Mouse (Mus musculus) cerebellum, adult 2 months (tissue): Measurements from ENCODE around the gene Larp1. TPM values are rescaled to one million over a fixed set of nuclear protein-coding genes. Genes with fewer than 3 reads are reported as not detected.

Experiments used
- DNase-seq, 2 experiments: peaks; one replicate each; pipeline ENCODE4 v3.0.0; 2021
- H3K27ac ChIP-seq: fragments of 200-500 bp; 2 replicates; pipeline ENCODE4 v1.5.1; 2012; ENCODE audit warnings: low read length, control low read depth, inconsistent platforms; ENCODE audit not compliant: insufficient read depth
- H3K27me3 ChIP-seq: fragments of 200-500 bp; 2 replicates; pipeline ENCODE4 v1.6.1; 2012; ENCODE audit warnings: inconsistent platforms, mild to moderate bottlenecking, low read length, moderate library complexity; ENCODE audit not compliant: control insufficient read depth, insufficient read depth
- H3K4me1 ChIP-seq: fragments of 200-500 bp; 2 replicates; pipeline ENCODE4 v1.6.1; 2011; ENCODE audit warnings: low read length; ENCODE audit not compliant: control insufficient read depth, insufficient read depth
- H3K4me3 ChIP-seq: fragments of 200-500 bp; replicated peaks from 2 replicates; pipeline ENCODE3; 2011; ENCODE audit warnings: mild to moderate bottlenecking, low read depth, low read length, control low read depth; ENCODE audit not compliant: insufficient read depth
- CTCF ChIP-seq: fragments of 200-500 bp; IDR thresholded peaks from 2 replicates; pipeline ENCODE4 v1.5.1; 2011; ENCODE audit warnings: low read depth, mild to moderate bottlenecking, control low read depth, low read length, moderate library complexity, borderline replicate concordance; ENCODE audit not compliant: insufficient read depth
- POLR2A ChIP-seq: fragments of 200-500 bp; IDR thresholded peaks from 2 replicates; pipeline ENCODE4 v1.6.1; 2011; ENCODE audit warnings: low read length, control low read depth, borderline replicate concordance; ENCODE audit not compliant: insufficient read depth
- WGBS: fragments of 180-500 bp; shearing (Covaris S2); methylation state at CpG from one replicate; pipeline ENCODE4 v1.1.7; 2018; 5-methylcytosine and 5-hydroxymethylcytosine counted together
- polyA plus RNA-seq: library from polyadenylated mRNA; depleted of rRNA; stranded (reverse); fragments of >200 nt; gene quantifications from 2 replicates; pipeline ENCODE4 v1.2.3, GENCODE M21; 2012

Larp1 gene
- polyA plus RNA-seq, 1 experiment: 54.5 TPM

- 55% methylated on average over 3 of the region's 3 CpGs for WGBS
- no peak overlapping the region for H3K27ac ChIP-seq
- TF ChIP-seq POLR2A (no peak), CTCF (no peak)
- no peaks in the 10 kb centered on the region for H3K4me1 ChIP-seq
- no peaks in the 10 kb centered on the region; the same call in 1 of the 2 replicates for H3K27me3 ChIP-seq
- H3K4me3 ChIP-seq: no peak overlapping the region
- no peak for DNase-seq
These were observed 24.6 kb upstream of the Larp1 start for GRCm38 (mm10) chr11:57984343-57984666.

DNA sequence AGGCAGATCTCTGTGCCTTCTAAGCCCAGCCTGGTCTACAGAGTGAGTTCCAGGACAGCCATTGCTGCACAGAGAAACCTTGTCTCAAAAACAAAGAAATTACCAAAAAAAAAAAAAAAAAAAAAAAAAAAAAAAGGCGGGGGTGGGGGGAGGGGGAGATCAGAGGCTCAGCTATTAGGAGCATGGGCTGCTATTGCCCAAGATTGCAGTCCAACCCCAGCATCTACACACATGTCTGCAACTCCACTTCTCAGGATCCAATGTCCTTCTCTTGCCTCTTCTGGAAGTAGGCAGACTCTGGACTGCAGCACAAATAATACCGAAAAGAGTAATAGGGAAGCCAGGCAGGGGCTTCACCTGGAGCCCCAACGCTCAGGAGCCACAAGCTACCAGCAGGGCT is 23.4 kb upstream of the Larp1 start:
- Histone ChIP-seq H3K4me3 (no peak overlapping the region), H3K27ac (no peak overlapping the region), H3K4me1 (no peaks in the 10 kb centered on the region), H3K27me3 (no peaks in the 10 kb centered on the region)
- TF ChIP-seq POLR2A: no peak
- no peak for DNase-seq
- 75% methylated on average over 3 of the region's 3 CpGs for WGBS

GRCm38 (mm10) chr11:57986053-57986452 is 22.8 kb upstream of the Larp1 start:
- H3K27me3 ChIP-seq: no peaks in the 10 kb centered on the region
- no peak overlapping the region for H3K4me3 ChIP-seq
- DNase-seq: no peak
- 90% methylated on average over 6 of the region's 6 CpGs for WGBS
- no peaks in the 10 kb centered on the region for H3K4me1 ChIP-seq
- TF ChIP-seq CTCF: no peak
- no peak for TF ChIP-seq POLR2A
- no peak overlapping the region for H3K27ac ChIP-seq

DNA sequence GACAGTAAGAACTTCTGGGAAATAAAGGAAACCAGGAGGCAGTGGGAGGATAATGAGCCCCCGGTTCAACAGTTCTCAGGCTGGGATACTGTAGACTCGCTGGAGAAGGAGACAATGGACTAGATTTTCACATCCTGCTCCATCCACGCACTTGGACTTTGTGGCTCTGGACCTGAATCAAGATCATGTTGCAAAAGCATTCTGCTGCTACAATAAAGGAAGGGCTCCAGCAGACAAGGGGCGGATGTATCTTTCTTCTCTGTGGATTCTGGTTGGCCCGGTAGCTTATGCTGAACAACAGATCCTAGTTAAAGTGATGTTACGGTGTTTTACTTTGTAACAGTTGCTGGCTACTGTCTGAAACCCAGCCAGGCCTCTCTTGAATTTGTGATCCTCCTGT is 22.4 kb upstream of the Larp1 start:
- H3K27ac ChIP-seq: no peak overlapping the region
- no peak overlapping the region for H3K4me3 ChIP-seq
- 85% methylated on average over 6 of the region's 6 CpGs for WGBS
- no peak for DNase-seq
- H3K27me3 ChIP-seq: no peaks in the 10 kb centered on the region
- no peak for TF ChIP-seq CTCF
- TF ChIP-seq POLR2A: no peak
- no peaks in the 10 kb centered on the region for H3K4me1 ChIP-seq

DNA sequence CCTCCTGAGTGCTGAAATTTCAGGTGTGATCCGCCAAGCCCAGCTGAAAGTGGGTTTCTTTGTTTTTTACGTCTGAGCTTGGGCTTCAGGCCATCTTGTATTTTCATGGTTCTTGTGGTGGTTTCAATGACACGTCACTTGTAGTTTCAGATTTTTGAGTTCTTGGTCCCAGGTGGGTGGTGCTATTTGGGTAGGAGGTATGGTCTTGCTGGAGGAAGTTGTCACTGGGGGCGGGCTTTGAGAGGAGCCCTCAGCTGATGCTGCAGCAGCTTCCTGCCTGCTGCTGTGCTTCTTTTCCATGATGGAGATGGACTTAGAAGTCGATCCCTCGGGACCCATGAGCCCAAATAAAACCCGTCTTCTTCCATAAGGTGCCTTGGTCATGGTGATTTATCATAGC is 22.0 kb upstream of the Larp1 start:
- 94% methylated on average over 7 of the region's 7 CpGs for WGBS
- H3K27me3 ChIP-seq: no peaks in the 10 kb centered on the region
- no peak overlapping the region for H3K27ac ChIP-seq
- no peak for DNase-seq
- H3K4me1 ChIP-seq: no peaks in the 10 kb centered on the region
- H3K4me3 ChIP-seq: no peak overlapping the region
- TF ChIP-seq POLR2A (no peak), CTCF (no peak)

DNA sequence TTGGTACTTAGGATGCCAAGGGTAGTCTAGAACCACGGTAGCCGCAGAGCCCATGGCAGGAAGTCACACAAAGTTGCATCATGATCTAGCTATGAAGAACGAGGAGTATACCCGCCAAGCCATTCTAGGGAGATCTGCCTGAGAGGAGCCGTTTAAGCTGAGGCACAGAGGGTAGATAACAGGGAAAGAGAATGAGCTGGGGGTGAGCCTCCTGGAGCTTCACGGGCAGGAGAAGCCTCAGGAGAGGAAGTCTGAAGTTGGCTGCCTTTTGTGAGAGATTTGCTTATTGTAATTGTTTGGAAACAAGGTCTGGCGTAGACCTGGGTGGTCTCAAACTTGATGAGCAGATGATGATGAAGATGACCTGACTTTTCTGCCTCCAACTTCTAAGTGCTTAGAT is 10.7 kb upstream of the Larp1 start:
- 77% methylated on average over 7 of the region's 7 CpGs for WGBS
- DNase-seq: no peak
- Histone ChIP-seq H3K27me3 (no peaks in the 10 kb centered on the region), H3K4me1 (no peaks in the 10 kb centered on the region), H3K27ac (no peak overlapping the region), H3K4me3 (no peak overlapping the region)
- no peak for TF ChIP-seq POLR2A
- TF ChIP-seq CTCF: no peak

GRCm38 (mm10) chr11:57998872-57999271 is 10.0 kb upstream of the Larp1 start:
- TF ChIP-seq POLR2A (no peak), CTCF (no peak)
- Histone ChIP-seq H3K27ac (no peak overlapping the region), H3K4me1 (no peaks in the 10 kb centered on the region), H3K27me3 (no peaks in the 10 kb centered on the region), H3K4me3 (no peak overlapping the region)
- WGBS: 4% methylated on average over 1 of the region's 1 CpGs
- DNase-seq: no peak

- no peak for DNase-seq
- H3K27ac ChIP-seq: no peak overlapping the region
- H3K4me1 ChIP-seq: no peaks in the 10 kb centered on the region
- H3K4me3 ChIP-seq: no peak overlapping the region
- WGBS: 66% methylated on average over 8 of the region's 8 CpGs
- TF ChIP-seq POLR2A: no peak
- no peak for TF ChIP-seq CTCF
- no peaks in the 10 kb centered on the region for H3K27me3 ChIP-seq
These were observed 5.7 kb upstream of the Larp1 start for GRCm38 (mm10) chr11:58003126-58003525.

- no peak overlapping the region for H3K4me3 ChIP-seq
- no peaks in the 10 kb centered on the region for H3K4me1 ChIP-seq
- 62% methylated on average over 6 of the region's 6 CpGs for WGBS
- no peak for TF ChIP-seq POLR2A
- no peak for TF ChIP-seq CTCF
- H3K27me3 ChIP-seq: no peaks in the 10 kb centered on the region
- no peak for DNase-seq
- H3K27ac ChIP-seq: no peak overlapping the region
These were observed 5.1 kb upstream of the Larp1 start for GRCm38 (mm10) chr11:58003734-58004133.
